Mouse (Mus musculus): ENCODE results near the gene Kiss1.

Kiss1 gene

DNA sequence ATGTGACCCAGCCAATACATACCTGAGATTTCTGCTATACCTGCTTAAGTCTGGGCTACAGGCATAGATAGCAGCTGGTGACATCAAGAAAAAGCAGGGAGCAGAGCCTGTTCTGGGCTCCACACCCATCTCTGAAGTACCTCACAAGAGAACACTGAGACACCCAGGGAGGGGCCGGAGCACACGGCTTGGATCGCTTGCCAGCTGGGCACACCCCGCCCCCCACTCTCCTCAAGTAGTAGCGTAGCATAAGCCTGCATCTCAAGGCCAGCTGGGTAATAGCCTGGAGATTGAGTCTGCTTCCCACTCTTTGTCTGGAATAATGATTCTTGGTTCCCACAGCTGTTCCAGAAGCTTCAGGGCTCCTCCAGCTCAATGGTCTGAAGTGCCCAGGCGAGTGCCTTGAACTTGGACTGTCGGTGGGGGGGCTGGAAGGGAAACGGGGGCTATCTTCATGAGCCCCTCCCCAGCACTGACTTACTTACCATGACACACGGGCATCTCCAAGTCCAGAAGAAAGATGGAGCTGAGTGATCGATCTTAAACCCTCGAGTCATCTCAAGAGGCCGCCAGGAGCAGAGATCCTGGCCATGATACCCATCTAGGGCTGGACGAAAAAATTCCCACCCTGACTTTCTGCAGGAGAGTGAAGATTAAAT, at the start of gene Kiss1:
Gene Kiss1, plus strand, starts transcription at position 609 of the 659 bp plus-strand sequence.
- DNase-seq (ENCODE audit: low spot score in 2 of 2), result no peak

DNA sequence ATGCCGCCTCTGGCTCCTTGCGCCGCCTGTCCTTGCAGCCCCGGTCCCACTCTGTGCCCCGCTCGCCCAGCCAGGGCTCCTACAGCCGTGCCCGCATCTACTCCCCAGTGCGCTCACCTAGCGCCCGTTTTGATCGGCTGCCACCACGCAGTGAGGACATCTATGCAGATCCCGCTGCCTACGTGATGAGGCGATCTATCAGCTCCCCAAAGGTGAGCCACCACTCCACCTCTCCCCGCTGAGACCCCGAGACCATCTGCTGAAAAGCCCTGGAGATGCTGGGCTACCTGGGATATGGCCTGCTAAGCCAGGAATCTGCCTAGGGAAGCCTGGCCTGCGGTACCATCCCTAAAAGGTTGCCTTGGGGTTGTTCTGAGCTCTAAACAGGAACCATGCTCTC, 47.5 kb upstream of the Kiss1 start:
- DNase-seq (ENCODE audit: low spot score in 2 of 2), result no peak

DNA sequence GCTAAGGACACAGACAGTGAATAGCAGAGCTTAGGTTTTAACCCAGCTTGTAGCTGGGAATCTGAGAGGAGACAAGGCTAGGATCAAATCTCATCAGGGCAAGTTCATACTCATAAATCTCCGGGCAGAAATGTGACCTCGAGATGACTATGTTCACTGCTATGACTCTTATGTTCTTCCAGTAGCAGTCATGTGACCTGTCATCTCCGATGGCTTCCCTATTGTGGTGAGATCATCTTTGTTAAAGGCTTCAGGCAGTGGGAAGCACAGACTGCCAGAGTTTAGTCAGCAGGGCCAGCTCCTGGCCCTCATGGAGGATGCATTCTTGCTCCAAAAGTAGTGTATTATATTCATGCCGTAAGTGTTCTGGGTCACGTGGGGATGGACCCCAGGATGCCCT, 44.7 kb upstream of the Kiss1 start:
- DNase-seq (ENCODE audit: low spot score in 2 of 2), result no peak

DNA sequence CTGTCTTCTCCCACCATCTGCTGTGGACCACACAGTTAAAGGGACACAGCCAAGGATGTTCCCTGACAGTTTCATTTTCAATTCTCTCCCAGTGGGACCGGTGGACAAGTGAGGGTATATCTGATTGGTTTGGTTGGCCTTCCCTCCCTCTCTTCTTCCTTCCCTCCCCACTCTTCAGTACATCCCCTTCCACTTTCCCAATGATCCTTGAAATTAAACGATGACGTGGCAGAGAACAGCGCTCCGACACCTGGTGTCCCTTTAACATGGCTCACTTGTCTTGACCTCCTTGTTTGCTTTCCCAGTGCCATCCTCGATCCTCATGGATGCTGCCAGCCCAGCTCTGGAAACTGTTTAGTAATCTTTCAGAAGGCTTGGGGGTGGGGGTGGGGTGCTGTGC, 43.1 kb upstream of the Kiss1 start:
- no peak for DNase-seq (ENCODE audit: low spot score in 2 of 2)

DNA sequence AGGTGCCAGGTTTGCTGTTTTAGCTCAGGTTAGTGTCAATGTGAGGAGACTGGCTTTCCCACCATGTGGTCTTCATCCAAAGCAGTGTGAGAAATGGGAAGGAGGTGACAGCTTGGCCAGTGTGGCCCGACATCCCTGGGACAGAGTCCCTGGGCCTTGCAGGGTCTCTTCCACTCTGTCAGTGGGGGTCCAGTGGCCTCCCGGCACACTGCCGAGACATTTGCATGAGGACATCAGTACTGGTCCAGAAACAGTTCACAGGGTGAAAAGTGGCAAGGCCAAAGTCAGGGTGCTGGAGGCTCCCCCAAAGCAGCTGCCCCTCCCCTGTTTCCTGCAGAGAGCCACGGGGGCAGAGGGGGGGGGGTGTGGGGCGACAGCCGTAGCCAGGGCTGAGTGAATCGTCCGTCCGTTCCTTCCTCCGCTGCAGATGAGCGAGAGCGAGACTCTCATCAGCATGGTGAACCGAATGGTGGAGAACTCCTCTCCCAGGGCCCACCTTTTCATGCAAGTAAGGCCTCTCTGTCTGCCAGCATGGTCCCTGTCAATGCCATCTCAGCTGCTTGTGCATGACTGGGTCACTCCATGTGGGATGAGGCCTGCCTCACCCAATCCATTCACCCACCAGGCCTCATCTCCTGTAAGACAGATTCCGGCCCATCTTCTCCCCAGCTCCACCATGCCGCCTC, 42.6 kb upstream of the Kiss1 start:
- DNase-seq (ENCODE audit: low spot score in 2 of 2), result no peak

DNA sequence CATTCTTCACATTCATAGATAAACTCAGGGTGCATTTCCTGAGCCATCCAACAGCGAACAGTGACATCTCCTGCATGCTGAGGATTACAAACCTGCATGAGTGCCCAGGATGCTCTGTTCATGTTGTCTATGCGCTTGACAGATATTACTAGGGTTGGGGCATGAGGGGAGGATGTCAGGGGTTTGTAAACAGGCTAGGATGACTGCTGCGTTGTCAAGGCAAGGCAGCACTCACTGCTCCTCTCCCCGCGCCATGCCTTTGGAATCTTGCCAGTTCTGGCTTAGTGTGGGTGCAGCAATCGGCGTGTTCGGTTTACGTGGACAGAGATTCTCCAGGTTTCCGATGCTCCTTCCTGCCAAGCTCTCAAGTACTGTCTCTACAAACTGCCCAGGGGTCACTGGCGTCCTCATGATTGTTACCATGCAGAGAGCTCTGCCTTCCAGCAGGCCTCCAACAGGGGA, 42.0 kb upstream of the Kiss1 start:
- DNase-seq (ENCODE audit: low spot score in 2 of 2), result no peak

GRCm38 (mm10) chr1:133280537-133280936, 41.1 kb upstream of the Kiss1 start:
- no peak for DNase-seq (ENCODE audit: low spot score in 2 of 2)

DNA sequence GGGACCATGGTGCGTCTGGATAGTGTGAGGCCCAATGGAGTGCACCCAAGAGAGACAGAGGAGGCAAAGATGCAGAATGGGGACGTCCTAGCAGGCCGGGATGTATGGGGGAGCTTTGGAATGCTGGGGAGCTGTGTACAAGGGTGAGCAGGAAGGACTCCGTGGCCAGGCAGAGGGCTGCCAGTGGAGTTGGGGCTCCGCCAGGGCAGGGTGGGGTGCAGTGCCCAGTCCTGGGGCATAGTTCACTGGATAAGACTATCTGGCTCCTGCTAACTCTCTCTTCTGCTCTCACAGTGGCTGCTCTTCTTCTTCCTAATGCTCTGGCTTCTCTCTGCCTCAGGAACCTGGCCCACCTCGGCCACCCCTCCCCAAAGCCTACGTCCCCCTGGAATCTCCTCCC, 35.8 kb upstream of the Kiss1 start:
- DNase-seq (ENCODE audit: low spot score in 2 of 2), result no peak

DNA sequence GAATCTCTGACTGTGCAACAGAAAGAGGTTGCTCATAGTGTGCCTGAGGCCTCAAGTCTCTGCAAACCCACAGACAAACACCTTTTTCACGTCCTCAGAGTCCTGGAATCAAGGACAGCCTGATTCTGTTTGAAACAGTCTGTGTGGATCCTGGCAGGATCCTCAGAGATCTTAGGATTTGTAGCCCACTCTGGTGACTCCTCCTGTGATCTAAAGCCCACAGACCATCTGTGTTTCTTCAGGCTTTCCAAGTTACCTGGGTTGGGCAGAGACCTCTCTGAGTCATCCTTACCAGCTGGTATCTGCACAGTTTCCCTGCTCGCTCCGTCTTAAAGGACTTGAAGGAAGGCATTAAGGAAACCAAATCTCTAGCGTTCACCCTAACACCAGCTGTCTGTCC, 34.6 kb upstream of the Kiss1 start:
- DNase-seq (ENCODE audit: low spot score in 2 of 2), result no peak

- DNase-seq (ENCODE audit: low spot score in 2 of 2), result no peak
These were observed 33.8 kb upstream of the Kiss1 start for GRCm38 (mm10) chr1:133287880-133288279.

- no peak for DNase-seq (ENCODE audit: low spot score in 2 of 2)
These were observed 29.8 kb upstream of the Kiss1 start for GRCm38 (mm10) chr1:133291888-133292287.

GRCm38 (mm10) chr1:133292608-133293007, 29.1 kb upstream of the Kiss1 start:
- no peak for DNase-seq (ENCODE audit: low spot score in 2 of 2)

GRCm38 (mm10) chr1:133296376-133296775, 25.3 kb upstream of the Kiss1 start:
- DNase-seq (ENCODE audit: low spot score in 2 of 2), result no peak

GRCm38 (mm10) chr1:133298816-133299215, 22.9 kb upstream of the Kiss1 start:
- DNase-seq (ENCODE audit: low spot score in 2 of 2), result no peak

- DNase-seq (ENCODE audit: low spot score in 2 of 2), result no peak
These were observed 19.1 kb upstream of the Kiss1 start for GRCm38 (mm10) chr1:133302540-133302939.

- DNase-seq (ENCODE audit: low spot score in 2 of 2), result peak; percentile 36 to 68
These were observed 14.8 kb upstream of the Kiss1 start for GRCm38 (mm10) chr1:133306842-133307241.

- peak in 1 of 2 experiments; percentile 12 for DNase-seq (ENCODE audit: low spot score in 2 of 2)
These were observed 14.4 kb upstream of the Kiss1 start for GRCm38 (mm10) chr1:133307318-133307717.

DNA sequence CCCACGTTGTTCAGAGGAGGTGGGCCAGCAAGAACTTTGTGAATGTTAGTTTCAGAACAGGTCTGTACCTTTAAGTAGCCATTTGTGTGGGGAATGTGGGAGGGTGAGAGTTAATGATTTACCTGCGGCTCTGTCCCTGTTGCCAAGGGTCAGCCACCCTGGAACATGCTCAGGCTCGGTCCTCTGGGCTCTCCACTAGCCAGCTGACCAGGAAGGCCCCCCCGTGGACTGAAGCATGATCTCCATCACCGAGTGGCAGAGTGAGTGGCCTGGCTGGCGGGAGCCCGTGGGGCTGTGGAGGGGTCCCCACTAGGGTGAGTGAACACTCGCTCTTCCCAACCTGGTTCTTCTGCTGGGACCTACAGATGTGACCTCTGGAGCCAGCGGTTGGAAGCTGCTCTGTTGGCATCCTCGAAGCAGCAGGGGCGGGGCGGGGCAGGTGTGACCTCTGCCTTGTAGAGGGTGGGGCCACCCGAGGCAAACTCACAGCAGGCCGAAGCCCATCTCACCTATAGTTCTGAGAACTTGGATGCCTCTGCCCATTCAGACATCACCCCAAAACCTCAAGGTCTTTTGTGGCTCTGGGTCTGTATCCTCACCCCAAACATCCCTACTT, 11.9 kb upstream of the Kiss1 start, which contains the start of gene Golt1a:
Gene Golt1a, plus strand, starts transcription at position 149 of the 616 bp plus-strand sequence.
- DNase-seq (ENCODE audit: low spot score in 2 of 2), result no peak

- no peak for DNase-seq (ENCODE audit: low spot score in 2 of 2)
These were observed 10.4 kb upstream of the Kiss1 start for GRCm38 (mm10) chr1:133311240-133311639.

GRCm38 (mm10) chr1:133311946-133312345, 9.7 kb upstream of the Kiss1 start:
- DNase-seq (ENCODE audit: low spot score in 2 of 2), result no peak

DNA sequence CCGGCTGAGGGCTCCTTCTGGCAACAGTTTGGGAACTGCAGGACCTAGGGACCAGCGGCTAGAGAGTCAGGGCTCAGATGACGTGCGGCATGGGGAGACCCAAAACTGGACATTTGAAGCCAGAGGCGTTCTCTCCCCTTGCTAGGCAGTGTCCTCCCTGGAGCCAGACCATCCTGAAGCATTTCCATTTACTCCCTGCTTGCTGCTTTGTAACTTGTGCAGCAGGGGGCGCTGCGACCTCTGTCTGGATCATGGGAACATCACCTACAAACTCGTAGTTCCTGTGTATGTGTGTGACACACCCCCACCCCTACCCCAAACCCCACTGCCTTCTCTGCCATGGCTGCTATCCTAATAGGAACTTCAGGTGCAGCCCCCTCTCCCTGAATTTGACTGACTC, 7.3 kb upstream of the Kiss1 start:
- DNase-seq (ENCODE audit: low spot score in 2 of 2), result peak in 1 of 2 experiments; percentile 32

- DNase-seq (ENCODE audit: low spot score in 2 of 2), result no peak
These were observed 5.9 kb upstream of the Kiss1 start for GRCm38 (mm10) chr1:133315775-133316174.

GRCm38 (mm10) chr1:133316577-133316976, 5.1 kb upstream of the Kiss1 start:
- no peak for DNase-seq (ENCODE audit: low spot score in 2 of 2)
